Comparison of ENCODE assay signal across 8 mouse cellular contexts in genomic region chr5:143817116-143817930, GRCm38 (mm10). TPM values are rescaled to one million over a fixed set of nuclear protein-coding genes. Genes with fewer than 3 reads are reported as not detected.
DNase-seq lines count a peak whose midpoint lies in the region; ATAC-seq lines count a peak whose summit lies in the region.

TSS of gene Eif2ak1 (plus strand) at chr5:143817788.

- peak within 1 kb of the TSS; percentile 85 for H3K4me2 ChIP-seq in kidney, embryonic 15.5 days

- H3K36me3 ChIP-seq in heart, embryonic 10.5 days, result no peaks in the 10 kb centered on the region
- no peaks in the 10 kb centered on the region for H3K36me3 ChIP-seq in kidney, embryonic 15.5 days

- peak; percentile 93 for DNase-seq in B cell, adult 2 months
- DNase-seq in brain, adult 2 months (ENCODE audit: low read depth, low spot score), result peak; percentile 98
- peak; percentile 97 for DNase-seq in heart, embryonic 10.5 days (ENCODE audit: low spot score)
- peak; percentile 96 for DNase-seq in liver
- DNase-seq in spleen, postnatal 4 days (ENCODE audit: low spot score in 2 of 2), result peak; percentile 93 to 95

- H3K4me1 ChIP-seq in heart, embryonic 10.5 days, result peaks cover 9% of the 10 kb centered on the region; the same call in 1 of the 2 replicates
- peaks cover 13% of the 10 kb centered on the region for H3K4me1 ChIP-seq in kidney, embryonic 15.5 days

- peak within 1 kb of the TSS; percentile 90 for H3K27ac ChIP-seq in heart, embryonic 10.5 days
- peak within 1 kb of the TSS; percentile 83 for H3K27ac ChIP-seq in kidney, embryonic 15.5 days

- H3K9ac ChIP-seq in kidney, embryonic 15.5 days, result peak within 1 kb of the TSS; percentile 69

- H3K9me3 ChIP-seq in heart, embryonic 10.5 days, result no peaks in the 10 kb centered on the region
- H3K9me3 ChIP-seq in kidney, embryonic 15.5 days (replicated peaks), result no peaks in the 10 kb centered on the region

- H3K27me3 ChIP-seq in heart, embryonic 10.5 days (ENCODE audit: insufficient read depth, poor library complexity, severe bottlenecking), result no peaks in the 10 kb centered on the region
- no peaks in the 10 kb centered on the region for H3K27me3 ChIP-seq in kidney, embryonic 15.5 days

- peak; percentile 83 for ATAC-seq in erythroblast, adult 5-6 weeks (replicated peaks; ENCODE audit: low FRiP score, poor library complexity, severe bottlenecking)
- peak; percentile 99 for ATAC-seq in kidney, embryonic 15.5 days (replicated peaks; ENCODE audit: low FRiP score)
- peak; percentile 99 for ATAC-seq in monocyte, adult 5-6 weeks (replicated peaks; ENCODE audit: insufficient number of reproducible peaks, low FRiP score, low TSS enrichment, poor library complexity, severe bottlenecking)

- peak within 1 kb of the TSS; percentile 94 for H3K4me3 ChIP-seq in heart, embryonic 10.5 days
- H3K4me3 ChIP-seq in kidney, embryonic 15.5 days (replicated peaks), result peak within 1 kb of the TSS; percentile 77

- under 1% methylated on average over 37 of the region's 37 CpGs for WGBS in heart, embryonic 10.5 days
- under 1% methylated on average over 37 of the region's 37 CpGs for WGBS in kidney, embryonic 15.5 days

RNA-seq across cellular contexts. Expression of gene Eif2ak1, which starts in this region (rescaled TPM):
- total RNA-seq in erythroblast, adult 5-6 weeks (2015; ENCODE audit: low replicate concordance), result 338 and 412 TPM in 2 replicates
- 746 and 827 TPM in 2 replicates for total RNA-seq in erythroblast, adult 5-6 weeks (2017; ENCODE audit: low replicate concordance)
- 38.0 and 41.0 TPM in 2 replicates for polyA plus RNA-seq in heart, embryonic 10.5 days (2016; fragmentation: Nextera tagmentation; extraction: Ambion mirVana)
- polyA plus RNA-seq in kidney, embryonic 15.5 days (2015; fragmentation: Nextera tagmentation; extraction: Ambion mirVana), result 41.1 and 43.3 TPM in 2 replicates
- total RNA-seq in monocyte, adult 5-6 weeks (2017), result 47.6 to 48.1 TPM (median 48.0 TPM) in 3 replicates

Comparison
In these comparisons a context has a peak if more than half of its experiments do, and no peak if none do; other contexts are left out.
1. Peak in every context shown above with its lines: DNase-seq, ATAC-seq, H3K4me3 ChIP-seq and H3K27ac ChIP-seq.